Mouse (Mus musculus) lung, postnatal 36 days (tissue): Measurements from ENCODE around the gene Nme2.

Experiments
- DNase-seq: peaks from one replicate; pipeline ENCODE4 v3.0.0; 2022; ENCODE audit warnings: mixed read lengths

Nme2 gene

DNA sequence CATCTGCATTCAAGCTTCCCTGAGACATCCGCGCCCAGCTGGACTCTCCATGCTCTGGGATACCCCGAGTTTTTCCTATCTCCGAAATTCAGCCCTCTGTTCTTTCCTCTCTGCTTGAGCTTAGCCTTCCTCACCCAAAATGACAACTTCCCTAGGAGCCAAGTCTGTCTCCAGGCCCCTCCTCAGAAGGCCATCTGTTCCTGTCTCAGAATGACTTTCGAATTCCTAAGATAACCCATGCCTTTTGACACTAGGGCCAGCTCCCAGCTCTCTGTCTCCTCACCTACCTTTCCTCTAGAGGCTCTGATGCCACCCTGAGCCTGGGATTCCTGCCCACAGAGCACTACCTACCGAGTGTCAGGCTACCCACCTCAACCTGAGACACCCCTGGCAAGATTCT lies at the start of gene Nme2:
Nme2 (minus strand) TSS at position 101 of the 400 bp plus-strand sequence.
- no peak for DNase-seq

GRCm38 (mm10) chr11:94003346-94003745 lies 47.3 kb upstream of the Nme2 start:
- no peak for DNase-seq

DNA sequence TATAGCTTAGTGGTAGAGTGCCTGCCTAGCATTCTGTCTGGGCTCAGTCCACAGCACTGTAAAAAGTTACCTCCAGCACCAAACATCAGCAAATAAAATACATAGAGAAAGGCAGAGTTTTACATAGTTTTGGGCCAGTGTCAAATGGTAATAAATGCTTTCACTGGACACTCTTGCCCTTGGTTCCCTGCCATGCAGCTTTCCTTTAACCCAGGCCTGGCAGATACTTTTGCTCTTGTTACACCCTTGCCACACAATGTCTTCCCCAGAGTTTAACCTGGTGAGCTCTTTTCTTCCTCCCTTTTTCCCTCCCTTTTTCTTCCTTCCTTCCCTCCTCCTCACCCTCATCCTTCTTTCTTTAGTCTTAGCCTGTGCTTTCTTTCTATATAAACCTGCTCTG lies 43.2 kb upstream of the Nme2 start:
- no peak for DNase-seq

- peak; percentile 91 for DNase-seq
These were observed 41.2 kb upstream of the Nme2 start for GRCm38 (mm10) chr11:93997141-93997775.

- DNase-seq: peak; percentile 58
These were observed 40.5 kb upstream of the Nme2 start for GRCm38 (mm10) chr11:93996306-93997140.

DNA sequence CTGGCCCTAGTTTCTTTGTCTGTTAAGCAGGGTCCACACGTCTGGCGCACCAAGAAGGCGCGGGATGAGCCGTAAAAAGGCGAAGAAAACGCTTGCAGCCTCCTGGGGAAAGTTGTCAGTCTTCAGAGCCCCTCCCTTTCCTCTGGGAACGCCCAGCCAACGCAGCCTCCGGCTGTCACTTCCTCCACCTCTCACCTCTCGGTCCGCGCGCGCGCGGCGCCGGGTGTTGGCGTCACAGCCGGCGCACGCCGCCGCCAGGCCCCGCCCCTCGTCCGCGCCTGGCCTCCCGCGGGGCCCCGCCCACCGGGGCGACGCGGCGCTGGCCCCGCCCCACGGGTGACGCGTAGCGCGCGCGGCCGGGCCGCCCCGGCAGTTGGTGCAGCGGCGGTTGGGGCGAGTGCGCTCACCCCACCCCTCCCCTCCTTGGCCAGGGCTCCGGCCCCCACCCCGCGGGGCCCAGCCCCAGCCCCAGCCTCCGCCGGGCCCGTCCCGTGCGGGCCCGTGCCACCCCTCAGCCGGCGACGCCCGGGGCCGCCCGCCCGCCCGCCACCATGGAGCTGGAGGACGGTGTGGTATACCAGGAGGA lies 39.8 kb upstream of the Nme2 start, which contains the start of gene Spag9:
Spag9 (plus strand) TSS at position 372 of the 586 bp plus-strand sequence.
- DNase-seq: peak; percentile 95

- peak; percentile 97 for DNase-seq
These were observed 39.2 kb upstream of the Nme2 start for GRCm38 (mm10) chr11:93995111-93995719.

DNA sequence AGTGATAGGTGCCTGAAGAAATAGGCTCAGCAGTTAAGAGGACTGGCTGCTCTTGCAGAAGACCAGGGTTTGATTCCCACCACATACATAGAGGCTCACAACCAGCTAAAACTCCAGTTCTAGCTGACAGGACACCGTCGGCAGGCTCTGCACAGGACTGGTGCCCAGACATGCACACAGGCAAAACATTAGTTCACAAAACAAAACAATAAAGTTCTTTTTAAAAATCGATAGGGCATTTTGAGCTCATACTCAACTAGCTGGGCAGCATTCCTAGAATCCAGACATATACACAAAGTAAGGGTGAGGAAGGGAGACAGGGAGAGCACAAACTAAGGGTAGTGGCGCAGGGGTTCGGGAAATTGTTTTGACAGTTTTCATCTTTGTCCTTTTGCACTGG lies 38.5 kb upstream of the Nme2 start:
- DNase-seq: peak; percentile 6

- peak; percentile 56 for DNase-seq
These were observed 32.4 kb upstream of the Nme2 start for GRCm38 (mm10) chr11:93988328-93989062.

DNA sequence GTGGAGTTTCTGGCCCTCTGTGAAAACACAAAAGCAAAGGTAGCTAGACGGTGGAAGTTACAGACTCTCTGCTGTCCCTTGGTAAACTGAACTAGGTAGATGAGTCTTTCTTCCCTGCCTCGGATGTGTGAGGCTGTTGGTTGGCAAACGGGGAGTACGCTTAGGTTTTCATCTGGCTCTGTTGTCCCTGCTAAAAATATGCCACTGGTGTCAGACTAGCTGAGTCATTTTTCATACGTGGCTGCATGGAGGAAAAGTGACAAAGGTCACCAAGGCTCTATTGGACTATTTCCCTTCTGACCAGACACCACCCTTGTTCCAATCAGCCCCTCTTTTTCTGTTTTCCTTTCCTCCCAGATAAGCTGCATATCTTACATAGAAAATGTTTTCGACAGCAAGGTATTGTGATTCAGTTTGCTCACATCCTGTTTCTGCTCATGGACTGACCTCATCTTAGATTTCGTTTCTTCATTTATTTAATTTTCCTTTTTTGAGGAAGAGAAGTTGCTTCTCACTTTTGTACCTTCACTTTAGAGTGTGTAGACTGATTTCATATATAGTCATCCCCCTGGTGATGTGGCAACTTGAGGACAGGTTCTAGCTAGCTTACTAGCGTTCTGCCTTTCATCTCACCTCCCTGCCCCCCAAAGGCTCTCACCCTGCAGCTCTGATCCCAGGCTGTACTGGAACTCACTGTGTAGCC lies 31.7 kb upstream of the Nme2 start:
- DNase-seq: peak; percentile 32

GRCm38 (mm10) chr11:93987026-93987425 lies 31.0 kb upstream of the Nme2 start:
- no peak for DNase-seq

DNA sequence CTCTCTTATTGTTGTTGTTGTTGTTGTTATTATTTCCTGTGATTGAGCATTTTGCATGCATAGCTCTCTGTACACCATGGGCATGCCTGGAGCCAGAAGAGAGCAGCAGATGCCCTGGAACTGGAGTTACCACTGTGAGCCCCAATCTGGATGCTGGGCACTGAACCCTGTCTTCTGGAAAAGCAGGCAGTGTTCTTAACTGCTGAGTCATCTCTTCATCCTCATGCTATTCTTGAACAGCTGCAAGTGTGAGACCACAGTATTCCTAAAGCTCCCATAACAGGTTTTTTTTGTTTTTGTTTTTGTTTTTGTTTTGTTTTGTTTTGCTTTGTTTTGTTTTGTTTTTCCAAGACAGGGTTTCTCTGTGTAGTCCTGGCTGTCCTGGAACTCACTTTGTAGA lies 30.2 kb upstream of the Nme2 start:
- DNase-seq: no peak

- DNase-seq: no peak
These were observed 29.2 kb upstream of the Nme2 start for GRCm38 (mm10) chr11:93985265-93985664.

DNA sequence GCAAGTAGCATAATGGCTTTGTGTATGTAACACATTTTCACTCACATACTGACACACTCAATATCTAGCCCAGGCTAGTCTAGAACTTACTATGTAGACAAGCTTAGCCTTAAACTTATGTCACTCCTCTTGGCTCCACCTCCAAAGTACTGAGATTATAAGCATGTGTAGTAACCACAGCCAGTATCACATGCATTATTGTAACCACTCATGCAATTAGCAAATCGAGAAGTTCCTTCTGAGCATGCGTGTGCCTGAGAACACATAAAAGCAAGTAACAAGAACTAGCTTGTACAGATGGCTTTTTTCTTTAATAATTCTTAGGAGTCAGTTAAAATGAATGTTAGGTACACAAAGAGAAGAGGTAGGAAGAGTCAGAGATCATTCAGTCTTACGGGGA lies 28.6 kb upstream of the Nme2 start:
- peak; percentile 44 for DNase-seq

- DNase-seq: no peak
These were observed 23.5 kb upstream of the Nme2 start for GRCm38 (mm10) chr11:93979502-93980049.

GRCm38 (mm10) chr11:93972951-93973350 lies 16.9 kb upstream of the Nme2 start:
- DNase-seq: no peak

DNA sequence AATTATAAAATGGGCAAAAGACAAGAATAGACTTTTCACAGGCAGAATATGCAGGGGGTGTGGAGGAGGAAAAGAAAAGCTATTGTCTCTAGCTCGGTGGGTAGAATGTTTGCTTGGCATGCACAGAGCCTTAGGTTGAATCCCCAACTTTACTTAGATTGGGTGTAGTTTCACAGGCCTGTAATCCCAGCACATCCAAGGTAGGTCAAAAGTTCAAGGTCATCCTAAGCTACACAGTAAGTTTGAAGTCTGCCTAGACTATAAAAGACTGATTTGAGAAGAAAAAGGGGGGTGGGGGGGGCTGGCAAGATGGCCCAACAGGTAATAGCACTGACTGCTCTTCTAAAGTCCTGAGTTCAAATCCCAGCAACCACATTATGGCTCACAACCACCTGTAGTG lies 13.7 kb upstream of the Nme2 start:
- no peak for DNase-seq

GRCm38 (mm10) chr11:93969171-93969570 lies 13.1 kb upstream of the Nme2 start:
- no peak for DNase-seq

DNA sequence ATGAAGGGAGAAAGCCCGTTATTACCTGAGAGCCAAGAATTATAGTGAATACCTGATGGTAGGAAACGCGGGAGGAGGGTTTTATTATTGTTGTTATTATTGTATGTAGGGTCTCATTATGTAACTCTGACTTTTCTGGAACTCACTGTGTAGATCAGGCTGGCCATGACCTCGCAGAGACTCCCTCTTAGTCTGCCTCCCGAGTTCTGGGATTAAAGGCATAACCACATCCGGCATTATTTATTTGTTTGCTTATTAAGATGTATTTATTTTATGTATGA lies 12.7 kb upstream of the Nme2 start:
- DNase-seq: no peak

DNA sequence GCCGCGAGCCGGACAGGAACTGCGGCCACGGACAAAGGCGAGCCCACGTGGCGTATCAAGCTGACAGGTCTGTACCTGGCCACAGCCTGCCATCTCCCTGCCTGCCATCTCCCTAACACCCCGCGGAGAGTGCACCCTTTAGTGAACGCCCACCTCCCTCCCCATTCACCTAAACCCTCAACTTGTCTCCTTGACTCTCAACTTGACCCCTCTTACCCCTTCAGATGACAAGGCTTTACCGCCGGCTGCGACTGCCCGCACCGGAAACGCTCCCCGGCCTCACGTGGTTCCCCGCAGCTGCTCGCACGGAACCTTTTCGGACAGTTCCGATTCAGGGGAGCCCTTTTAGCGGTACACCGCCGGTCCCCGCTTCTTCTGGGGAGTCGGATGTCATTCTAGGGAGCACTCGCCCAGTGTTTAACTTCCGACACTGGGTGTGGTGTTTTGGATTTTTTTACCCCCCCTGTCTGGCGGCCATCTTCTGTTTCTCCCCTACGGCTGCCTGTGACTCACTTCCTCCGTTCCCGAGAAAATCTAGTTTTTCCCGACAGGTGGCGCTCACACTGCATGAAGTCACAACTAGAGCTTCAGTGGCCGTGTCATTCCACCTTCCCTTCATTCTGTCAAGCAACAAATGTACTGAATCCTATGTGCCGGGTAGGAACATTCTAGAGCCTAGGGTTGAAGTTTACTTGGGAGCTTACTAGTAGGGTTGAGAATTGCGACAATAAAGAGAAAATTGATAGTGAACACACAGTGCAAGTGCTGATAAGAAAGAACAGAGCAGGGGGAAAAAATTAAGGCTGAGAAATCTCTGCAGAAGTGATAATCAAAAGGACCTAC lies 12.2 kb upstream of the Nme2 start, which contains the start of the genes Gm20390 and Nme1:
Gm20390 (minus strand) TSS at position 289 of the 843 bp plus-strand sequence.
Nme1 (minus strand) TSS at position 517 of the 843 bp plus-strand sequence.
- DNase-seq: peak; percentile 99

GRCm38 (mm10) chr11:93967381-93967780 lies 11.3 kb upstream of the Nme2 start:
- no peak for DNase-seq
